Mouse (Mus musculus) G1E (cell line): Measurements from ENCODE around the gene Slc39a13. TPM values are rescaled to one million over a fixed set of nuclear protein-coding genes. Genes with fewer than 3 reads are reported as not detected.

Experiments
- ATAC-seq: 2 replicates; pipeline ENCODE4 v1.8.0; 2016; ENCODE audit warnings: mild to moderate bottlenecking; ENCODE audit not compliant: insufficient number of reproducible peaks, poor library complexity, low FRiP score, severe bottlenecking; ENCODE audit errors: extremely low read depth
- DNase-seq: peaks from one replicate; pipeline ENCODE4 v3.0.0; 2012; ENCODE audit warnings: low spot score
- H3K27me3 ChIP-seq: 2 replicates; pipeline ENCODE4 v1.6.1; 2012; ENCODE audit warnings: mild to moderate bottlenecking, low read length, inconsistent platforms; ENCODE audit not compliant: insufficient read depth
- H3K36me3 ChIP-seq: replicated peaks from 2 replicates; pipeline ENCODE3; 2012; ENCODE audit warnings: mild to moderate bottlenecking, inconsistent platforms
- H3K4me1 ChIP-seq: 2 replicates; pipeline ENCODE4 v1.6.1; 2012; ENCODE audit warnings: low read depth, low read length, inconsistent platforms, mixed read lengths; ENCODE audit not compliant: insufficient read depth
- H3K4me3 ChIP-seq: 2 replicates; pipeline ENCODE4 v1.5.1; 2012; ENCODE audit warnings: low read depth, mild to moderate bottlenecking, inconsistent platforms, low read length, moderate library complexity, mixed read lengths
- H3K9me3 ChIP-seq: replicated peaks from 2 replicates; pipeline ENCODE4 v1.6.1; 2012; ENCODE audit warnings: inconsistent platforms
- CTCF ChIP-seq: IDR thresholded peaks from 2 replicates; pipeline ENCODE4 v1.5.1; 2012; ENCODE audit warnings: low read depth, low read length, inconsistent platforms, mixed read lengths
- GATA1 ChIP-seq: IDR thresholded peaks from 2 replicates; pipeline ENCODE4 v1.6.1; 2012; ENCODE audit warnings: borderline replicate concordance, low read length, inconsistent platforms, mixed read lengths
- GATA2 ChIP-seq: IDR thresholded peaks from 2 replicates; pipeline ENCODE4 v1.6.1; 2012; ENCODE audit warnings: low read depth, low read length, inconsistent platforms, borderline replicate concordance
- POLR2AphosphoS5 ChIP-seq: IDR thresholded peaks from 2 replicates; pipeline ENCODE4 v1.6.1; 2012; ENCODE audit warnings: low read depth, low read length, inconsistent platforms; ENCODE audit not compliant: insufficient replicate concordance
- TAL1 ChIP-seq: conservative IDR thresholded peaks from 2 replicates; pipeline ENCODE4 v1.6.1; 2012; ENCODE audit warnings: low read depth, low read length, inconsistent platforms, mixed read lengths
- polyA plus RNA-seq: library from polyadenylated mRNA; stranded (reverse); fragments of >175 nt; gene quantifications from 2 replicates; pipeline ENCODE4 v1.2.3, GENCODE M21; 2012
- total RNA-seq, 2 experiments: library from RNA; stranded (forward) in 1 of 2; stranded (reverse) in 1 of 2; fragments of 200-1000 nt in 1 of 2; fragments of >200 nt in 1 of 2; fragmentation: Nextera tagmentation in 1 of 2; gene quantifications; 2 replicates each; pipeline ENCODE4 v1.2.3; 2014 to 2017

The Slc39a13 gene
- total and polyA plus RNA-seq, 3 experiments, result 8.6 to 24.9 (median 13.6) TPM

DNA sequence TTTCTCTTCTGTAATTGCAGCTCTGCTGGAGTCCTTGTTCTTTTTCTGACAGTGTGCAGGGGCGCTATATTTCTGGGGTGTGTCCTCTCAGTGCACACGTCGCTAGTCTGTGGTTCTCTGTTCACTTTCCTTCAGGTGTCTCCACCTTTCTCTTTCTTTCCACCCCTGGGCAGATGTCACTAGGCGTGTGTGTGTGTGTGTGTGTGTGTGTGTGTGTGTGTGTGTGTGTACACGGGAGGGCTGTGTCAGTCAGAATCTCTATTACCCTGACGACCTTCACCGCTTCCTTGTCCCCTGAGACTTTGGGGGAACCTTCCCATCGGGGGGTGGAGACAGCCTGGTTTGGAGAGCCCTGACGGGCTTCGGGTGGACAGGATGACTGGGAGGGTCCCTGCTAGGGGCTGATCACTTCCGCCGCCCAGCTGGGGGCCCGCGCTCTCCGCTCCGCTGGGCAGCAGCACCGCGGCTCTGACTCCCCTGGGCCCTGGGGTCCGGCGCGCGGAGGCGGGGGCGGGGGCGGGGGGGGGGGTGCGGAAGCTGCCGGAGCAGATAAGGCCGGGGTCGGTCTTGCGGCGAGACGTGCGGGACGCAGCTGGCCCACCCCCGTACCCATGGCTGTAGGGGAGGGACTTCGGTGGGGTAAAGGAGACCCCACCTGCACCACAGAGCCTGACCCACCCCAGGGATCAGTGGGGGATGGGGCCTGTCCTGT, 8.3 kb upstream of the Slc39a13 start:
- DNase-seq, result peak; percentile 79
- Histone ChIP-seq H3K27me3 (no peaks in the 10 kb centered on the region), H3K4me3 (peak overlapping the region; percentile 72), H3K36me3 (no peaks in the 10 kb centered on the region), H3K4me1 (peaks cover 68% of the 10 kb centered on the region), H3K9me3 (no peaks in the 10 kb centered on the region)
- ATAC-seq, result no peak
- TF ChIP-seq TAL1, result no peak
- TF ChIP-seq CTCF, result no peak
- no peak for TF ChIP-seq GATA2
- no peak for TF ChIP-seq POLR2AphosphoS5
- no peak for TF ChIP-seq GATA1

DNA sequence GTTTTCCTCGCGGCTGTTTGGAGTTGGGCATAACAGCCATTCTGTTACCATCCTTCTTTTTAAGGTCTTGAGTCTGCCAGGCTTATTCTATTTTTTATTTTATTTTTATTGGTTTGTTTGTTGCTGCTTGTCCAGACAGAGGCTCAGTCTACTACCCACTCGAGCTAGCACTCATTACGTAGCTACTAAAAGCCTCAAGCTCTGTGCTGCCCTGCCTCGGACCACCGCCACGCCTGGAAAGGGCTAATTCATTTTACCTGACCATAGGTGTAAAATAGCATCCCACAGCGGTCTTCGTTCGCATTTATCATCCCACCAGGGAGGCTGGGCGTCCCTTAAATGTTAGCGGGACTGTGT, 7.7 kb upstream of the Slc39a13 start:
- Histone ChIP-seq H3K9me3 (no peaks in the 10 kb centered on the region), H3K4me3 (peak overlapping the region; percentile 72; the same call in 1 of the 2 replicates)

DNA sequence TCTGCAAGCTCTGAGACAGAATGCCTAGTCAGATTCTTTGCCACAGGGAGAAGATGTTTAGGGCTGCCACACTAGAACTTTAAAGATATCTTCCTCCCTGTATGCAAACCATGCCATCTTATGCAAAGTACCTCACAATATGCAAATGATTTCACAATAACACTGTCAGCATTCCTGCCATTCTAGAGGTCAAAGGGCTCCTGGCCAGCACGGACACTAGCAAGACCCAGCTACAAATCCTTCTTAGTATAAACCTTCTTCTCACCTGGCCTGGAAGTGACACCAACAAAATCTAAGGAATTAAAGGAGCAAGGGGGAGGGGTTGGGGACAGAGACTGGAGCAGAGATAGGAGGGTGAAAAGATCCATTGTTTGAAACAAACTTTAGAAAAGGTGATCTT, 1.9 kb upstream of the Slc39a13 start:
- H3K4me1 ChIP-seq, result peaks cover 53% of the 10 kb centered on the region
- TF ChIP-seq GATA2 (no peak), POLR2AphosphoS5 (no peak), CTCF (no peak), TAL1 (no peak), GATA1 (no peak)
- H3K36me3 ChIP-seq, result peaks cover 15% of the 10 kb centered on the region
- no peak for ATAC-seq
- no peaks in the 10 kb centered on the region for H3K27me3 ChIP-seq
- H3K4me3 ChIP-seq, result no peak overlapping the region
- no peaks in the 10 kb centered on the region for H3K9me3 ChIP-seq
- no peak for DNase-seq

More for the DNA sequence above, 7.7 kb upstream of the Slc39a13 start:
- Histone ChIP-seq H3K4me1 (peaks cover 63% of the 10 kb centered on the region), H3K36me3 (no peaks in the 10 kb centered on the region), H3K27me3 (no peaks in the 10 kb centered on the region)
- DNase-seq, result no peak
- TF ChIP-seq TAL1 (no peak), POLR2AphosphoS5 (no peak), CTCF (no peak), GATA2 (no peak), GATA1 (no peak)
- no peak for ATAC-seq

DNA sequence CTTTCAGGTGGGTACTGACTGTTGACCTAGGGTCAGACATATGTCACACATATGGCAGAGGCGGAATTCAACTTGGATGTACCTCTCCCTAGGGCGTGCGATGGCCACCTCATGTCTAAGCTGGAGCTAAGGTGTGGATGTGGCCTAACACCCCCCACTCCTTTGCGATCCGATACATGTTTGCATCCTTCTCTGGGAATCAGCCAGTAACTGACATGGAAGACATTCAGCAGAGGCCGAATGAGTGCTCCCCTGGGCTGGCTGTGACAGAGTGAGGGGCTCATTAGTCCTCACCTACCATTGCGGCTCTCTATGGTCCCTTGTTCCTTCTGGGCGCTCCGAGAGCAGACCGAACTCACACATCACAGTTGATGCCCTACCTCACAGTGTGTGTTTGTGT, 842 bp upstream of the Slc39a13 start:
- no peak for ATAC-seq
- Histone ChIP-seq H3K36me3 (peaks cover 24% of the 10 kb centered on the region), H3K27me3 (no peaks in the 10 kb centered on the region), H3K4me3 (peak overlapping the region; percentile 82; the same call in 1 of the 2 replicates), H3K4me1 (peaks cover 53% of the 10 kb centered on the region), H3K9me3 (no peaks in the 10 kb centered on the region)
- TF ChIP-seq CTCF (no peak), GATA1 (no peak), TAL1 (no peak), GATA2 (no peak), POLR2AphosphoS5 (no peak)
- DNase-seq, result no peak

DNA sequence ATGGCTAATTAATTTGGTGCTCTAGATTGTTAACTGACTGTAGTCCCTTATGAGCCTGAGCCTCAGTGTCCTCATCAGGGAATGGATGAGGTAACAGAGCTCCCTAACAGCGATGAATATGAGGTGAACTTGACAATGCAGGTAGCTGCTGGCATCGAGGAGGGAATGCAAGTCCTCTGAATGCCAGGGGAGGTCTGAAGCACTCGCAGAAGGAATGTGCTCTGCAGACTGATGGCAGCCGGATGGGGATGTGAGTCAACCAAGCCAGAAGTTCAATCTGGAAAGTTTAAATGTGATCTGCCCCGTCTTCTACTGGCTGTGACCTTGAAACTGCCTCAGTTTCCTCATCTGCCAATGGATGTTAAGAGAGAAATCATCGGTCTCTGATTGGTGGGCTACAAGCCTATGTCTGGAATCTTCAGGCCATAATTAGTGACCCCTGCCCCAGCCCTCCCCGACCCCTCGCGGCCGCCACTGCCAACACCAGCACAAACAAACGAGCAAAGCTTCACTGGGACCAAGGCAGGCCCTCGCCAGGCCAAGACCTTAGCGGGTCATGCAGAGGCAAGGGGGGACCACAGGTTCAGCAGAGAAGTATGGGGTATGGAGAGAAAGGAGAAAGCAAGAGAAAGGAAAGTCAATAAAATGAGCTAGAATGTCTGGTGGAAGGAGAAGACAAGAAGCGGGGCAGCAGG, 764 bp downstream of the Slc39a13 start:
- peak overlapping the region; percentile 82 for H3K4me3 ChIP-seq
- no peak for DNase-seq
- TF ChIP-seq TAL1 (no peak), GATA1 (no peak), POLR2AphosphoS5 (no peak), GATA2 (no peak), CTCF (no peak)
- H3K9me3 ChIP-seq, result no peaks in the 10 kb centered on the region
- H3K4me1 ChIP-seq, result peaks cover 44% of the 10 kb centered on the region
- peaks cover 39% of the 10 kb centered on the region for H3K36me3 ChIP-seq
- H3K27me3 ChIP-seq, result no peaks in the 10 kb centered on the region
- no peak for ATAC-seq

DNA sequence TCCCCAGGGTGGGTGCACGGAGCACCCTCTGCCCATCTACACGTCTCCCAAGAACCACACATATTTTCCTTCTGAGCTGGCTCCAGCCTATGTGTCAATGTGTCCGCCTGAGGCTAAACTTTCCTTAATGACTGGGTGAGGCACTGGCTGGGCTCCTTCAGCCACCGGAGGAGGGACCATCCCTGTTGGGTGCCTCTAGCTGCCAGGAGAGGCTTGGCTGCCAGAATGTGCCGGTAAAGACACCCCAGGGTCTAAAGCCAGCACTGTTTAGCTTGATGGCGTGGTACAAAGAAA, 1.4 kb downstream of the Slc39a13 start:
- Histone ChIP-seq H3K27me3 (no peaks in the 10 kb centered on the region), H3K4me1 (peaks cover 46% of the 10 kb centered on the region), H3K9me3 (no peaks in the 10 kb centered on the region), H3K4me3 (peak overlapping the region; percentile 34; the same call in 1 of the 2 replicates), H3K36me3 (peaks cover 45% of the 10 kb centered on the region)
- ATAC-seq, result no peak
- no peak for TF ChIP-seq TAL1
- no peak for TF ChIP-seq CTCF
- TF ChIP-seq POLR2AphosphoS5, result no peak
- no peak for TF ChIP-seq GATA2
- TF ChIP-seq GATA1, result no peak
- no peak for DNase-seq
